Mouse (Mus musculus): ENCODE results near the gene Myo1e. TPM values are rescaled to one million over a fixed set of nuclear protein-coding genes. Genes with fewer than 3 reads are reported as not detected.

The Myo1e gene
- polyA plus RNA-seq, 1 experiment, result 19.5 TPM

DNA sequence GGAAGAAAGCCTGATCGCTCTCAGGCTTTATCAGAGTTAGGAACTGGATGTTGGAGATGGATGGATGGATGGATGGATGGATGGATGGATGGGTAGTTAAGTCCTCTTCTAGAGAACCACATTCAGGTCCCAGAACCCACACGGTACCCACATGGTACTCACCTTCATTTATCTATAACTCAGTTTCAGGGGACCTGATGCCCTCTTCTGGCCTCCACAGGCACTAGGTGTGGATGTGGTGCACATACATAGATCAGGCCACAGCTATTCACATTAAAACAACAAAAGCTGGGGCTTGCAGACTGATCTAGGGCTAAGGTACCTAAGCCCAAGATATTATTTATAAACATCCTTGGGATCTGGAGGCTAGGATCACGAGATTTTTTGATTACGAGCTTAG is 117.2 kb downstream of the Myo1e start:
- H3K4me1 ChIP-seq (ENCODE audit: control insufficient read depth, insufficient read depth, insufficient read length, low read length), result peaks cover 11% of the 10 kb centered on the region; the same call in 1 of the 2 replicates
- H3K4me3 ChIP-seq (ENCODE audit: low read depth, low read length), result no peak overlapping the region
- no peaks in the 10 kb centered on the region for H3K27me3 ChIP-seq (ENCODE audit: control insufficient read depth, insufficient read depth, low read length)
- no peak overlapping the region for H3K27ac ChIP-seq (ENCODE audit: insufficient read depth, low read depth, low read length)
- peaks cover 42% of the 10 kb centered on the region for H3K36me3 ChIP-seq (ENCODE audit: control insufficient read depth, insufficient read depth, low read length)
- 89% methylated on average over 4 of the region's 4 CpGs for WGBS
- no peak for TF ChIP-seq POLR2A (IDR thresholded peaks at IDR 0.05; ENCODE audit: low read depth, low read length)
- TF ChIP-seq CTCF (IDR thresholded peaks at IDR 0.05; ENCODE audit: extremely low read depth, insufficient read length, insufficient replicate concordance, low read depth, low read length), result no peak

DNA sequence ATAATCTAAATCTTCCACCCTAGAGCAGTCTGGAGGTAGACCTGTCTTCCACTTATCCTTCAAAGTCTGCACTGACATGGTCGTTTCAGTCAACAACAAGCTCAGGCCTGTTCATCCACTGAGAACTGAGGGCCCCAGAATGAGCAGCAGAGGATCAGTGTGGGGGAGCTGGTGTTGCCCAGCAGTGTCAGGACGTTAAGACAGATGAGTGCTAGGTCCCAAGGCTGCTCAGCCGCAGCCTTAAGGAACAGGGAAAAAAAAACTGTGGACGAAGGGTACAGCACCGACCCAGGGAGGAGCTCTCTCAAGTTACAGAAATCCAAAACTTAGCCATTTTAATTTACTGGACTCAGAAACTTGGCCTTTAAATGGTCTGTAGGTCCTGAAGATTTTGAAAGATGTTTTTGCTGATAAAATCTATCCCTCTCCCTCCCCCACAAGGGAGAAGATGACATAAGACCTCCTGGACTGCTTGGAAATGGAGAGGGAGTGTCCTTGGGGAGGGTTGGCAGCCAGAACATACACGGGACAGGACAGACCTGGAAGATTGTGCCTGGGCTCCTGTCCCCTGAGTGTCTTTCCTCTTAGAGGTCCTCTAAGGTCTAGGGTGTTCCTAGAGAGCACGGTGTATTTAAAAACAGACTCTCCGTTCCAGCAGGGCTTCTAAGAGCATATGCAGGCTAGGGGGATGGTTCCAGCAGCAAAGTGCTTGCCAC is 118.9 kb downstream of the Myo1e start:
- H3K4me3 ChIP-seq (ENCODE audit: low read depth, low read length), result no peak overlapping the region
- no peaks in the 10 kb centered on the region for H3K27me3 ChIP-seq (ENCODE audit: control insufficient read depth, insufficient read depth, low read length)
- H3K36me3 ChIP-seq (ENCODE audit: control insufficient read depth, insufficient read depth, low read length), result peaks cover 39% of the 10 kb centered on the region
- no peak for TF ChIP-seq CTCF (IDR thresholded peaks at IDR 0.05; ENCODE audit: extremely low read depth, insufficient read length, insufficient replicate concordance, low read depth, low read length)
- no peak for TF ChIP-seq POLR2A (IDR thresholded peaks at IDR 0.05; ENCODE audit: low read depth, low read length)
- WGBS, result 83% methylated on average over 8 of the region's 8 CpGs
- no peak overlapping the region for H3K27ac ChIP-seq (ENCODE audit: insufficient read depth, low read depth, low read length)
- H3K4me1 ChIP-seq (ENCODE audit: control insufficient read depth, insufficient read depth, insufficient read length, low read length), result peaks cover 11% of the 10 kb centered on the region; the same call in 1 of the 2 replicates

DNA sequence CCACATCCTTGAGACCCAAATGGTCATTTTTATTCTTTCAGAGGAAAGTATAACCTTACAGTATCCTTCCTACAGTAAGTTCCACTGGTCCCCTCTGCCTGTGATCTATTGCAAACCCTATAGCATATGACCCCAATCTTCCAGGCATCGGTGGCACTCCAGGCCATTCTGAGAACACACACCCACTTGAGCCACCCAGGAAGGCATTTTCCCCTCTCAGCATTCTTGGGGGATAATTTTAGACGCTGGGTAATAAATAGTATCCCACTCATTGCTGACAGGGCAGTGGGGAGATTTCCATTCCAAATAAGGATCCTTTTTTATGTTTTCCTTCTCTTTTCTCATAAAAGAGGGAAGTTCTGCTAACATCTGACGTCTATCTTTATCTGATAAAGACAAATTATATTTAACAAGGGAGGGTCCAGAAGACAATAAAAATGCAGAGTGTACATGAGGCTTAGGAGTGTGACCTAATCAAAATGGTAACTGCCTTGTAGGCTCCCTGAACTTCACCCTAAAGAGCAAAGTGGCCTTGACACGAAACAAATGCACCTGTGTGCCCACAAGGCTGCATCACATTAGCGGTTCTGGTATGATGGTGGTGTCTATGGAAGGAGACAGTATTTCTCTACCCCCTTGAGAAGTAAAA is 121.2 kb downstream of the Myo1e start:
- Histone ChIP-seq H3K4me3 (ENCODE audit: low read depth, low read length) (no peak overlapping the region), H3K4me1 (ENCODE audit: control insufficient read depth, insufficient read depth, insufficient read length, low read length) (peaks cover 11% of the 10 kb centered on the region; the same call in 1 of the 2 replicates), H3K36me3 (ENCODE audit: control insufficient read depth, insufficient read depth, low read length) (peaks cover 29% of the 10 kb centered on the region), H3K27ac (ENCODE audit: insufficient read depth, low read depth, low read length) (no peak overlapping the region), H3K27me3 (ENCODE audit: control insufficient read depth, insufficient read depth, low read length) (no peaks in the 10 kb centered on the region)
- 23% methylated on average over 5 of the region's 5 CpGs for WGBS
- TF ChIP-seq POLR2A (IDR thresholded peaks at IDR 0.05; ENCODE audit: low read depth, low read length) (no peak), CTCF (IDR thresholded peaks at IDR 0.05; ENCODE audit: extremely low read depth, insufficient read length, insufficient replicate concordance, low read depth, low read length) (no peak)

DNA sequence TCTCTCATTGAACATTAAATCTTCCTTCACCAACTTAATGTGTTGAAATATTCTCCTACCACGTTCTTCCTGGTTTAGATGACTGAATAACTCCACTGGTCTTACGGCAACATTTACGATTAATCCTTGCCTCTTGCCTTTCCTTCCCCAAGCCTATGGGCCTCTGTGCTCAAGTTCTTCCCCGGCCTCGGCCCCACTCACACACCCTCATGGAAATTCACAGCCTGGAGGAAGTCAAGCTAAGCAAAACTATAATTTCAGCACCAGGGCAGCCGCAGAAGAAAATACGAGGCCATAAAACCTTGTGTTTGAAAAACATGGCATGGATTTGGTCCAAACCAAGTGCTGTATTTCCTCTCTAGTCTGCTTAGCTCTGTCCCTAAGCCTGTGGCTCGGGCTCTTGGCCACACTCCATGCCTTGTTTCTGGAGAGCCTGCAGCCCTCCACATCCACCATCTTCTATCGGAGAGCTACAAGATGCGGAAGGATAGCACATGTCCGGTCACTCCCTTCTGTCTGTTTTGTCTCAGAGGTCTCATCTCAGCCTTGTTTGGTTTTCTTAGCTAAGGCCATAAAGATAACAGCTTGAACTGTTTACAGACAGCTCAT is 124.7 kb downstream of the Myo1e start:
- TF ChIP-seq POLR2A (IDR thresholded peaks at IDR 0.05; ENCODE audit: low read depth, low read length), result no peak
- TF ChIP-seq CTCF (IDR thresholded peaks at IDR 0.05; ENCODE audit: extremely low read depth, insufficient read length, insufficient replicate concordance, low read depth, low read length), result no peak
- WGBS, result 31% methylated on average over 11 of the region's 11 CpGs
- Histone ChIP-seq H3K4me1 (ENCODE audit: control insufficient read depth, insufficient read depth, insufficient read length, low read length) (peaks cover 11% of the 10 kb centered on the region; the same call in 1 of the 2 replicates), H3K27ac (ENCODE audit: insufficient read depth, low read depth, low read length) (no peak overlapping the region), H3K27me3 (ENCODE audit: control insufficient read depth, insufficient read depth, low read length) (no peaks in the 10 kb centered on the region), H3K36me3 (ENCODE audit: control insufficient read depth, insufficient read depth, low read length) (peaks cover 20% of the 10 kb centered on the region), H3K4me3 (ENCODE audit: low read depth, low read length) (no peak overlapping the region)

GRCm38 (mm10) chr9:70338391-70338790 is 131.2 kb downstream of the Myo1e start:
- Histone ChIP-seq H3K36me3 (ENCODE audit: control insufficient read depth, insufficient read depth, low read length) (peaks cover 62% of the 10 kb centered on the region), H3K4me1 (ENCODE audit: control insufficient read depth, insufficient read depth, insufficient read length, low read length) (no peaks in the 10 kb centered on the region), H3K27me3 (ENCODE audit: control insufficient read depth, insufficient read depth, low read length) (no peaks in the 10 kb centered on the region), H3K27ac (ENCODE audit: insufficient read depth, low read depth, low read length) (no peak overlapping the region), H3K4me3 (ENCODE audit: low read depth, low read length) (no peak overlapping the region)
- 93% methylated on average over 7 of the region's 7 CpGs for WGBS
- no peak for TF ChIP-seq POLR2A (IDR thresholded peaks at IDR 0.05; ENCODE audit: low read depth, low read length)
- TF ChIP-seq CTCF (IDR thresholded peaks at IDR 0.05; ENCODE audit: extremely low read depth, insufficient read length, insufficient replicate concordance, low read depth, low read length), result no peak

- Histone ChIP-seq H3K27ac (ENCODE audit: insufficient read depth, low read depth, low read length) (no peak overlapping the region), H3K36me3 (ENCODE audit: control insufficient read depth, insufficient read depth, low read length) (peaks cover 67% of the 10 kb centered on the region), H3K4me3 (ENCODE audit: low read depth, low read length) (no peak overlapping the region), H3K27me3 (ENCODE audit: control insufficient read depth, insufficient read depth, low read length) (no peaks in the 10 kb centered on the region), H3K4me1 (ENCODE audit: control insufficient read depth, insufficient read depth, insufficient read length, low read length) (no peaks in the 10 kb centered on the region)
- no peak for TF ChIP-seq CTCF (IDR thresholded peaks at IDR 0.05; ENCODE audit: extremely low read depth, insufficient read length, insufficient replicate concordance, low read depth, low read length)
- no peak for TF ChIP-seq POLR2A (IDR thresholded peaks at IDR 0.05; ENCODE audit: low read depth, low read length)
These were observed 131.7 kb downstream of the Myo1e start for GRCm38 (mm10) chr9:70338894-70339293.

GRCm38 (mm10) chr9:70349274-70349673 is 142.1 kb downstream of the Myo1e start:
- Histone ChIP-seq H3K27me3 (ENCODE audit: control insufficient read depth, insufficient read depth, low read length) (no peaks in the 10 kb centered on the region), H3K4me3 (ENCODE audit: low read depth, low read length) (no peak overlapping the region), H3K4me1 (ENCODE audit: control insufficient read depth, insufficient read depth, insufficient read length, low read length) (no peaks in the 10 kb centered on the region), H3K27ac (ENCODE audit: insufficient read depth, low read depth, low read length) (no peak overlapping the region), H3K36me3 (ENCODE audit: control insufficient read depth, insufficient read depth, low read length) (peaks cover 51% of the 10 kb centered on the region)
- 87% methylated on average over 2 of the region's 2 CpGs for WGBS
- TF ChIP-seq POLR2A (IDR thresholded peaks at IDR 0.05; ENCODE audit: low read depth, low read length) (no peak), CTCF (IDR thresholded peaks at IDR 0.05; ENCODE audit: extremely low read depth, insufficient read length, insufficient replicate concordance, low read depth, low read length) (no peak)
